Mouse (Mus musculus) midbrain, embryonic 14.5 days (tissue): ENCODE measurements at regions not wholly inside any gene's neighbourhood (a gene's known extent, or its start where the extent isn't known, plus 50 kb on each side); places are given as distances from the start of the nearest gene placed in this dataset.

Experiments used
- ATAC-seq: fragments of 200-750 bp; cut with Nextera tagmentation; 2 replicates; pipeline ENCODE4 v1.8.0; 2017; ENCODE audit warnings: moderate number of reproducible peaks, moderate library complexity; ENCODE audit not compliant: low FRiP score, low TSS enrichment
- DNase-seq: peaks from one replicate; pipeline ENCODE4 v3.0.0-alpha.2; 2015
- H3K27ac ChIP-seq: fragments of 300-500 bp; sonication (generic); replicated peaks from 2 replicates; pipeline ENCODE4 v1.5.1; 2014; ENCODE audit warnings: mild to moderate bottlenecking, low read depth, low read length, moderate library complexity
- H3K27me3 ChIP-seq: fragments of 300-500 bp; sonication (generic); 2 replicates; pipeline ENCODE4 v1.6.1; 2014; ENCODE audit warnings: low read length, control low read depth, mixed read lengths; ENCODE audit not compliant: control insufficient read depth, insufficient read depth
- H3K36me3 ChIP-seq: fragments of 300-500 bp; sonication (generic); 2 replicates; pipeline ENCODE4 v1.6.1; 2014; ENCODE audit warnings: low read length, control low read depth; ENCODE audit not compliant: control insufficient read depth, insufficient read depth
- H3K4me1 ChIP-seq: fragments of 300-500 bp; sonication (generic); 2 replicates; pipeline ENCODE4 v1.6.1; 2014; ENCODE audit warnings: mild to moderate bottlenecking, antibody characterized with exemption, low read length, control low read depth; ENCODE audit not compliant: control insufficient read depth, insufficient read depth
- H3K4me2 ChIP-seq: fragments of 300-500 bp; sonication (generic); 2 replicates; pipeline ENCODE4 v1.6.1; 2014; ENCODE audit warnings: mild to moderate bottlenecking, low read length, moderate library complexity
- H3K4me3 ChIP-seq: fragments of 300-500 bp; sonication (generic); replicated peaks from 2 replicates; pipeline ENCODE4 v1.5.1; 2014; ENCODE audit warnings: low read depth, low read length
- H3K9ac ChIP-seq: fragments of 300-500 bp; sonication (generic); replicated peaks from 2 replicates; pipeline ENCODE4 v1.6.1; 2014; ENCODE audit warnings: mild to moderate bottlenecking, low read length, moderate library complexity
- H3K9me3 ChIP-seq: fragments of 300-500 bp; sonication (generic); 2 replicates; pipeline ENCODE4 v1.6.1; 2016; ENCODE audit warnings: low read length, control low read depth, mixed read lengths; ENCODE audit not compliant: control insufficient read depth
- WGBS: fragments of 180-500 bp; shearing (Covaris S2); extraction: QIAGEN DNeasy Blood & Tissue Kit; methylation state at CpG from one replicate; pipeline ENCODE4 v1.1.7; 2014; 5-methylcytosine and 5-hydroxymethylcytosine counted together

GRCm38 (mm10) chr12:117346091-117346490, 170.2 kb upstream of the Rapgef5 start:
- Histone ChIP-seq H3K4me2 (peak overlapping the region; percentile 54), H3K27me3 (no peaks in the 10 kb centered on the region), H3K36me3 (no peaks in the 10 kb centered on the region), H3K4me3 (no peak overlapping the region), H3K9me3 (no peaks in the 10 kb centered on the region), H3K4me1 (peaks cover 55% of the 10 kb centered on the region), H3K27ac (peak overlapping the region; percentile 97), H3K9ac (no peak overlapping the region; the same call in 1 of the 2 replicates)
- DNase-seq: no peak
- 73% methylated on average over 2 of the region's 2 CpGs for WGBS
- ATAC-seq: no peak

- no peak for ATAC-seq
- no peak for DNase-seq
- Histone ChIP-seq H3K36me3 (no peaks in the 10 kb centered on the region), H3K27ac (peak overlapping the region; percentile 97), H3K27me3 (no peaks in the 10 kb centered on the region), H3K9ac (no peak overlapping the region), H3K4me1 (peaks cover 45% of the 10 kb centered on the region), H3K9me3 (no peaks in the 10 kb centered on the region), H3K4me3 (no peak overlapping the region), H3K4me2 (no peak overlapping the region)
- WGBS: 53% methylated on average over 3 of the region's 3 CpGs
Observed at GRCm38 (mm10) chr12:117347135-117347534, 169.1 kb upstream of the Rapgef5 start.

GRCm38 (mm10) chr12:117348516-117348915, 167.8 kb upstream of the Rapgef5 start:
- DNase-seq (no peak), ATAC-seq (no peak)
- Histone ChIP-seq H3K4me1 (peaks cover 40% of the 10 kb centered on the region), H3K27ac (no peak overlapping the region), H3K4me3 (no peak overlapping the region), H3K27me3 (no peaks in the 10 kb centered on the region), H3K9ac (no peak overlapping the region), H3K36me3 (no peaks in the 10 kb centered on the region), H3K4me2 (no peak overlapping the region), H3K9me3 (no peaks in the 10 kb centered on the region)
- WGBS: 95% methylated on average over 3 of the region's 3 CpGs

DNA sequence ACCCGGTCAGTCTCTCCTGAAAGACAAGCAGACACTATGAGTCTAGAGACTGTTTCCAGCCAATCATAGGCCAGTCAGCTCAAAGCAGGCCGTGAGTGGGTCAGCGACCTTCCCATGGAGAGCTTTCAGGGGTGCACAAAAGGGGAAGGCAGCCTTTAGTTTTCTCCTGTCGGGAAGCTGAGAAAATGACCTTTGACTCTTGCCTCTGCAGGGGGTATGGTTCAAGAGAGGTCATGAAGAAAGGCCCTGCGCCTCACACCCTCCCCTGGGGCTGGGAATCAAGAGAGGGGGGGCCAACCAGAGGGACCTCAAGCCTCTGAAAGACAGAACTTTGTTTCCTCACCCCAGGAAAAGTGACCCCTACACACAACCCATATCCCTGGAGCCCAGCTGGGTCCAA, 164.4 kb upstream of the Rapgef5 start:
- ATAC-seq (no peak), DNase-seq (no peak)
- Histone ChIP-seq H3K4me1 (peaks cover 12% of the 10 kb centered on the region), H3K27ac (no peak overlapping the region), H3K27me3 (no peaks in the 10 kb centered on the region), H3K9me3 (no peaks in the 10 kb centered on the region), H3K36me3 (no peaks in the 10 kb centered on the region), H3K4me3 (no peak overlapping the region), H3K4me2 (no peak overlapping the region), H3K9ac (no peak overlapping the region)
- 10% methylated on average over 5 of the region's 5 CpGs for WGBS

- ATAC-seq (no peak), DNase-seq (no peak)
- 35% methylated on average over 3 of the region's 3 CpGs for WGBS
- no peaks in the 10 kb centered on the region for H3K36me3 ChIP-seq
- H3K4me2 ChIP-seq: no peak overlapping the region
- no peak overlapping the region for H3K9ac ChIP-seq
- H3K4me3 ChIP-seq: no peak overlapping the region
- H3K27me3 ChIP-seq: no peaks in the 10 kb centered on the region
- peaks cover 6% of the 10 kb centered on the region for H3K4me1 ChIP-seq
- no peak overlapping the region for H3K27ac ChIP-seq
- H3K9me3 ChIP-seq: no peaks in the 10 kb centered on the region
Observed at GRCm38 (mm10) chr12:117352511-117352910, 163.8 kb upstream of the Rapgef5 start.

DNA sequence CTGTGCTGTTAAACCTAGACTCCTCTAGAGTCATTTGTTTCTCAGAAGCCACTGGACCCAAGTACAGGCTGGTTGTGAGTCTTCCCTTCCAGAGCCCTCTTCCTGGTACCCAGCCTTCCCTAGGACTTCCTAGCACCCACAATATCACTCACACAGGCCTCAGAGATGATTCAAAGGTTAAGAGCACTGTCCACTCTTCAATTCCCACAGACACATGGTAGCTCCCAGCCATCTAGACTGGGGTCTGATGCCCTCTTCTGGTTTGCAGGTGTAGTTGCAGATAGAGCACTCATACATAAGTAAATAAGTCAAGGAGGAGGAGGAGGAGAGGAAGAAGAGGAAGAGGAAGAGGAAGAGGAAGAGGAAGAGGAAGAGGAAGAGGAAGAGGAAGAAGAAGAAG, 163.3 kb upstream of the Rapgef5 start:
- no peaks in the 10 kb centered on the region for H3K36me3 ChIP-seq
- H3K27me3 ChIP-seq: no peaks in the 10 kb centered on the region
- no peak overlapping the region for H3K4me3 ChIP-seq
- peak; percentile 56; the same call in 1 of the 2 replicates for ATAC-seq
- H3K9ac ChIP-seq: no peak overlapping the region
- H3K4me1 ChIP-seq: 0 out of 2 replicates have a peak, but pooled peaks cover 5% of the 10 kb centered on the region
- H3K9me3 ChIP-seq: no peaks in the 10 kb centered on the region
- DNase-seq: peak; percentile 76
- no peak overlapping the region for H3K4me2 ChIP-seq
- H3K27ac ChIP-seq: no peak overlapping the region

GRCm38 (mm10) chr12:117357811-117358210, 158.5 kb upstream of the Rapgef5 start:
- no peaks in the 10 kb centered on the region for H3K36me3 ChIP-seq
- no peak overlapping the region for H3K27ac ChIP-seq
- 87% methylated on average over 2 of the region's 2 CpGs for WGBS
- no peak for DNase-seq
- H3K9me3 ChIP-seq: no peaks in the 10 kb centered on the region
- no peaks in the 10 kb centered on the region for H3K27me3 ChIP-seq
- no peak for ATAC-seq
- H3K4me2 ChIP-seq: no peak overlapping the region
- H3K4me1 ChIP-seq: peaks cover 9% of the 10 kb centered on the region; the same call in 1 of the 2 replicates
- no peak overlapping the region for H3K9ac ChIP-seq
- no peak overlapping the region for H3K4me3 ChIP-seq

GRCm38 (mm10) chr12:117358891-117359290, 157.4 kb upstream of the Rapgef5 start:
- ATAC-seq (no peak), DNase-seq (no peak)
- H3K27ac ChIP-seq: no peak overlapping the region
- H3K9me3 ChIP-seq: no peaks in the 10 kb centered on the region
- H3K4me3 ChIP-seq: no peak overlapping the region
- H3K36me3 ChIP-seq: no peaks in the 10 kb centered on the region
- H3K9ac ChIP-seq: no peak overlapping the region
- no peak overlapping the region for H3K4me2 ChIP-seq
- WGBS: 94% methylated on average over 3 of the region's 3 CpGs
- no peaks in the 10 kb centered on the region for H3K27me3 ChIP-seq
- peaks cover 9% of the 10 kb centered on the region; the same call in 1 of the 2 replicates for H3K4me1 ChIP-seq

DNA sequence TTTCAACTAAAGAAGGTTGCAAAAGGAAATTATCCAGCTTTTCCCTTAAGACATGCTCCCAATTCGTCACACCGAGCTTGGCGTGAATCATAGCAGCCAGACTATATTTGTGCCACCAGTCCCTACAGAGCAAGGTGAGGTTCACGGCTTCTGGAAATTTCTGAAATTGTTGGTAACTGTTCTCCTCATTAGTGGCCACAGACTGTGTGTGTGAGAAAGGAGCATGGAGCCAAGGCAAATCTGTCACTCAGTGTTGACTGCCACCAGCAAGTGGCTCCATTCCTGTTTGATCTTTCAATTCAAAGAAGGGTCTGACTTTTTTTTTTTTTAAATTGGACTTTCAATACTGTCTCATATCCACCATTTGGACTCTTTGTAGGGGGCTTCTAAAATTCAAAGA, 156.1 kb upstream of the Rapgef5 start:
- Histone ChIP-seq H3K27me3 (no peaks in the 10 kb centered on the region), H3K4me1 (peaks cover 9% of the 10 kb centered on the region; the same call in 1 of the 2 replicates), H3K4me3 (no peak overlapping the region), H3K36me3 (no peaks in the 10 kb centered on the region), H3K27ac (no peak overlapping the region), H3K9me3 (no peaks in the 10 kb centered on the region), H3K9ac (no peak overlapping the region), H3K4me2 (no peak overlapping the region)
- ATAC-seq (no peak), DNase-seq (no peak)
- WGBS: 63% methylated on average over 4 of the region's 4 CpGs
